Mouse (Mus musculus) E14TG2a.4 (cell line): ENCODE results near the gene Itpr2.

ENCODE experiments used
- CTCF ChIP-seq: conservative IDR thresholded peaks from 2 replicates; pipeline ENCODE4 v1.5.1; 2014; ENCODE audit warnings: low read length
- NANOG ChIP-seq: IDR thresholded peaks from 2 replicates; pipeline ENCODE4 v1.6.1; 2014; ENCODE audit warnings: borderline replicate concordance, low read length, mixed read lengths
- POU5F1 ChIP-seq: IDR thresholded peaks from 2 replicates; pipeline ENCODE4 v1.6.1; 2014; ENCODE audit warnings: low read length, borderline replicate concordance

GRCm38 (mm10) chr6:146273256-146273655 is 228.8 kb downstream of the Itpr2 start:
- peak; percentile 22; the same call in 1 of the 2 replicates for TF ChIP-seq CTCF
- TF ChIP-seq NANOG, result no peak
- no peak for TF ChIP-seq POU5F1
